Mouse (Mus musculus) MEL (cell line): Measurements from ENCODE around the gene Qsox2.

ENCODE experiments used
- CTCF ChIP-seq, 3 experiments: IDR thresholded peaks in 2 of 3; conservative IDR thresholded peaks in 1 of 3; 2 replicates each; pipeline ENCODE4 v1.5.1; 2011 to 2012; ENCODE audit warnings: low read length in 3 of 3, low read depth in 2 of 3, mild to moderate bottlenecking in 2 of 3, improper control_type of control experiment in 1 of 3, inconsistent platforms in 1 of 3, mixed read lengths in 1 of 3, moderate library complexity in 1 of 3; ENCODE audit not compliant: control insufficient read depth in 1 of 3, insufficient read depth in 1 of 3, poor library complexity in 1 of 3, severe bottlenecking in 1 of 3
- E2F4 ChIP-seq: IDR thresholded peaks from 2 replicates; pipeline ENCODE4 v1.6.1; 2011; ENCODE audit warnings: low read depth, low read length, improper control_type of control experiment, borderline replicate concordance
- ELF1 ChIP-seq: IDR thresholded peaks from 2 replicates; pipeline ENCODE4 v1.6.1; 2014; ENCODE audit warnings: low read depth, mild to moderate bottlenecking, inconsistent platforms, low read length, improper control_type of control experiment, moderate library complexity
- MAZ ChIP-seq: IDR thresholded peaks from 2 replicates; pipeline ENCODE4 v1.6.1; 2012; ENCODE audit warnings: low read depth, mild to moderate bottlenecking, inconsistent platforms, low read length, improper control_type of control experiment
- MYB ChIP-seq: IDR thresholded peaks from 2 replicates; pipeline ENCODE4 v1.6.1; 2011; ENCODE audit warnings: mild to moderate bottlenecking, low read depth, low read length, improper control_type of control experiment
- MYC ChIP-seq: IDR thresholded peaks from 2 replicates; pipeline ENCODE4 v1.6.1; 2011; ENCODE audit warnings: low read depth, mild to moderate bottlenecking, low read length, improper control_type of control experiment, moderate library complexity
- POLR2A ChIP-seq, 2 experiments: IDR thresholded peaks; 2 replicates each; pipeline ENCODE4 v1.6.1; 2011 to 2012; ENCODE audit warnings: low read length in 2 of 2, mild to moderate bottlenecking in 2 of 2, control low read depth in 1 of 2, improper control_type of control experiment in 1 of 2, low read depth in 1 of 2, moderate library complexity in 1 of 2; ENCODE audit not compliant: control insufficient read depth in 1 of 2, insufficient read depth in 1 of 2, poor library complexity in 1 of 2
- RAD21 ChIP-seq: IDR thresholded peaks from 2 replicates; pipeline ENCODE4 v1.6.1; 2011; ENCODE audit warnings: mild to moderate bottlenecking, low read depth, low read length, improper control_type of control experiment
- TAL1 ChIP-seq: IDR thresholded peaks from 2 replicates; pipeline ENCODE4 v1.6.1; 2012; ENCODE audit warnings: mild to moderate bottlenecking, inconsistent platforms, low read length, moderate library complexity, mixed read lengths
- USF1 ChIP-seq: IDR thresholded peaks from 2 replicates; pipeline ENCODE4 v1.6.1; 2014; ENCODE audit warnings: low read depth, mild to moderate bottlenecking, inconsistent platforms, low read length, improper control_type of control experiment, moderate library complexity
- USF2 ChIP-seq, 2 experiments: IDR thresholded peaks; 2 replicates each; pipeline ENCODE4 v1.6.1; 2011 to 2012; ENCODE audit warnings: improper control_type of control experiment in 2 of 2, low read length in 2 of 2, borderline replicate concordance in 1 of 2, inconsistent platforms in 1 of 2, low read depth in 1 of 2, mild to moderate bottlenecking in 1 of 2; ENCODE audit not compliant: insufficient read depth in 1 of 2
- ZC3H11A ChIP-seq: IDR thresholded peaks from 2 replicates; pipeline ENCODE4 v1.6.1; 2012; ENCODE audit warnings: low read depth, mild to moderate bottlenecking, inconsistent platforms, low read length, improper control_type of control experiment

DNA sequence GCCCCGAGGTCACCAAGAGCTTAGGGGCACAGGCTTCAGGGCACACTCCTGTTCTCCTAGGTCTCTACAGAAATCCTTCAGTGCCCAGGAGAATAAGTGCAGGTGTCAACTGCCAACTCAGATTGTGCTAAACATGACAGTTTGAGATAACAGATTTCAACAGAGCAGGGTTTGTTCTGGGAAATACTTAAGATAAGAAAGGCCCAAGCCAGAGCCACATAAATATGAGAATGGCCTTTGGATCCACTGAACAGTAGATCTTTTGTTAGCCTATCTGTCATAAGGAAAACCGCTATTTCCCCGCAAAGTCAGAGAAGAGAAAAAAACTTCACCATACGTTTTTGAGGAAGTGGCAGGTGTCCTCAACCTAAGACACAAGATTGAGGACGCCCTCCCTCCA lies 3.1 kb downstream of the Qsox2 start:
- no peak for TF ChIP-seq MYC
- TF ChIP-seq TAL1, result peak; percentile 56
- no peak for TF ChIP-seq ELF1
- no peak for TF ChIP-seq MAZ
- no peak for TF ChIP-seq POLR2A (IDR thresholded peaks at IDR 0.05; ENCODE audit: control insufficient read depth in 1 of 2, insufficient read depth in 1 of 2, low read depth in 1 of 2, low read length in 2 of 2, poor library complexity in 1 of 2)
- no peak for TF ChIP-seq USF1
- no peak for TF ChIP-seq USF2 (IDR thresholded peaks at IDR 0.05; ENCODE audit: borderline replicate concordance in 1 of 2, insufficient read depth in 1 of 2, low read depth in 1 of 2, low read length in 2 of 2)
- no peak for TF ChIP-seq CTCF (IDR thresholded peaks at IDR 0.05 in 2 of 3, conservative IDR thresholded peaks at IDR 0.05 in 1 of 3; ENCODE audit: control insufficient read depth in 1 of 3, insufficient read depth in 1 of 3, low read depth in 2 of 3, low read length in 3 of 3, poor library complexity in 1 of 3, severe bottlenecking in 1 of 3)
- no peak for TF ChIP-seq RAD21
- TF ChIP-seq E2F4, result no peak
- no peak for TF ChIP-seq ZC3H11A
- peak; percentile 80 for TF ChIP-seq MYB
